Mouse (Mus musculus): Measurements from ENCODE around the gene Nup214.

- TF ChIP-seq KAT2A (IDR thresholded peaks at IDR 0.05; ENCODE audit: insufficient replicate concordance, low read length) = no peak
- TF ChIP-seq CTCF (conservative IDR thresholded peaks at IDR 0.05 in 1 of 2, IDR thresholded peaks at IDR 0.05 in 1 of 2; ENCODE audit: low read depth in 2 of 2, low read length in 2 of 2) = no peak
Observed at GRCm38 (mm10) chr2:32024372-32024771, 50.1 kb downstream of the Nup214 start.

Data from CH12.LX (cell line).